Mouse (Mus musculus): ENCODE data around the gene Gpr183. TPM values are rescaled to one million over a fixed set of nuclear protein-coding genes. Genes with fewer than 3 reads are reported as not detected.

Gene Gpr183
- polyA plus RNA-seq, 1 experiment from 2014 or later, result 4.0 TPM

Other genes starting within 250 kb of the Gpr183 start
- gene Dock9, start 167.4 kb downstream of the Gpr183 start, polyA plus RNA-seq (2014; fragmentation: Nextera tagmentation; extraction: Ambion mirVana), result 8.3 and 14.3 TPM in 2 replicates
- 49.4 and 78.2 TPM in 2 replicates for gene Ubac2, start 86.6 kb downstream of the Gpr183 start, polyA plus RNA-seq (2014; fragmentation: Nextera tagmentation; extraction: Ambion mirVana)
- gene Gpr18, start 49.4 kb downstream of the Gpr183 start, polyA plus RNA-seq (2014; fragmentation: Nextera tagmentation; extraction: Ambion mirVana), result 0.17 and 0.42 TPM in 2 replicates
- gene Timm8a2, start 69.5 kb upstream of the Gpr183 start, polyA plus RNA-seq (2014; fragmentation: Nextera tagmentation; extraction: Ambion mirVana), result not detected in 2 replicates
- 99.0 and 173 TPM in 2 replicates for gene Tm9sf2, start 141.8 kb upstream of the Gpr183 start, polyA plus RNA-seq (2014; fragmentation: Nextera tagmentation; extraction: Ambion mirVana)
- 29.0 and 30.3 TPM in 2 replicates for gene Clybl, start 216.5 kb upstream of the Gpr183 start, polyA plus RNA-seq (2014; fragmentation: Nextera tagmentation; extraction: Ambion mirVana)